Mouse (Mus musculus) neural tube, embryonic 13.5 days (tissue): ENCODE data around the gene Capn12. TPM values are rescaled to one million over a fixed set of nuclear protein-coding genes. Genes with fewer than 3 reads are reported as not detected.

Experiments
- ATAC-seq: fragments of 200-750 bp; cut with Nextera tagmentation; 2 replicates; pipeline ENCODE4 v1.8.0; 2017; ENCODE audit warnings: low read depth, mild to moderate bottlenecking, moderate TSS enrichment, moderate library complexity
- H3K27ac ChIP-seq: fragments of 300-500 bp; sonication (generic); replicated peaks from 2 replicates; pipeline ENCODE4 v1.5.1; 2015; ENCODE audit warnings: moderate library complexity, mild to moderate bottlenecking, inconsistent platforms
- H3K27me3 ChIP-seq: fragments of 300-500 bp; sonication (generic); 2 replicates; pipeline ENCODE4 v1.6.1; 2015; ENCODE audit warnings: mild to moderate bottlenecking, inconsistent platforms
- H3K36me3 ChIP-seq: fragments of 300-500 bp; sonication (generic); 2 replicates; pipeline ENCODE4 v1.6.1; 2015; ENCODE audit warnings: mild to moderate bottlenecking, inconsistent platforms
- H3K4me1 ChIP-seq: fragments of 300-500 bp; sonication (generic); replicated peaks from 2 replicates; pipeline ENCODE4 v1.6.1; 2015; ENCODE audit warnings: inconsistent platforms
- H3K4me2 ChIP-seq: fragments of 300-500 bp; sonication (generic); 2 replicates; pipeline ENCODE4 v1.6.1; 2015; ENCODE audit warnings: inconsistent platforms, mild to moderate bottlenecking, moderate library complexity
- H3K4me3 ChIP-seq: fragments of 300-500 bp; sonication (generic); 2 replicates; pipeline ENCODE4 v1.5.1; 2015; ENCODE audit warnings: mild to moderate bottlenecking, inconsistent platforms
- H3K9ac ChIP-seq: fragments of 300-500 bp; sonication (generic); 2 replicates; pipeline ENCODE4 v1.6.1; 2015; ENCODE audit warnings: moderate library complexity, mild to moderate bottlenecking, inconsistent platforms
- H3K9me3 ChIP-seq: fragments of 300-500 bp; sonication (generic); 2 replicates; pipeline ENCODE4 v1.6.1; 2016; ENCODE audit warnings: inconsistent platforms
- WGBS: fragments of 180-500 bp; shearing (Covaris S2); methylation state at CpG from one replicate; pipeline ENCODE4 v1.1.7; 2015; 5-methylcytosine and 5-hydroxymethylcytosine counted together
- polyA plus RNA-seq: library from polyadenylated mRNA; unstranded; fragments of >200 nt; fragmentation: Nextera tagmentation; extraction: Ambion mirVana; gene quantifications from 2 replicates; pipeline ENCODE4 v1.2.1, GENCODE M21; 2015

The Capn12 gene
- polyA plus RNA-seq, 1 experiment from 2014 or later: 0.29 TPM

DNA sequence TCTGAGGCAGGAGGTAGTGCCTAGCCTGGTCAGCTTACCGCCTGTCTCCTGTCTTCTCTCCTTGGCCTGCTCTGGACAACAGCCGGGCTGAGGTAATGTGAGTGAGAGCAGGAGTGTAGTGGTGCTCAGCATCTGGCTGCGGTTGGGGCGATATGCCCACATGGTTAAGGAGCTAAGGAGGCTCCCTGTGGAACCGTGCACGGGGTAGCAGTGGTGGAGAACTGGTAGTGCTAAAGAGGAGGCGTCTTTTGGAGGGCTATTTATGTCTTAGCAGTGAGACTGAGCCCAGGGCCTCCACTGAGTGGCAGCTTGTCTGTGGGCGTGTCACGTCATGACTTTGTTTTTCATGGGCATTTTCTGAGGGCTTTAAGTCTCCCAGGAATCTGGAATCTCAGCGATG lies 22.6 kb downstream of the Capn12 start:
- Histone ChIP-seq H3K4me1 (no peaks in the 10 kb centered on the region; the same call in 1 of the 2 replicates), H3K9me3 (no peaks in the 10 kb centered on the region), H3K36me3 (peaks cover 100% of the 10 kb centered on the region), H3K4me3 (no peak overlapping the region), H3K9ac (no peak overlapping the region), H3K27ac (no peak overlapping the region), H3K4me2 (no peak overlapping the region), H3K27me3 (no peaks in the 10 kb centered on the region)
- WGBS: 95% methylated on average over 10 of the region's 10 CpGs
- ATAC-seq: no peak

DNA sequence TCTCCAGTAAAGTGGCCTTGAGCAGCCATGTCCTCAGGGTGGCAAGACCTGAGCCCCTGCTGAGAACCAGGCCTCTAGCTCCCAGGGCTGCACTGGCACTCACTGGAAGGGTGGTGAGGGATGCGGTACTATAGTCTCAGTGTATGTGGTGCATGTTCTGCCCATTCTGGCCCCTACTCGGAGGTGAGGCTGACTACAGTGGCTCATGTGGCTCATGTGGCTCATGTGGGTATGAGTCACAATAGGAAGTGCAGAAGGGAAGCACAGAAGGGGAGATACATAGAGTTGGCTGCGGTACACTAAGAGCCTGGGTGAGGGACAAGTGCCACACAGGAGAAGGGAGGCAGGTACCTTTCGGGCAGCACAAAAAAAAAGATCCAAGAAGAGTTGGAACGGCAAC lies 26.0 kb downstream of the Capn12 start:
- 91% methylated on average over 5 of the region's 5 CpGs for WGBS
- Histone ChIP-seq H3K36me3 (peaks cover 100% of the 10 kb centered on the region), H3K9ac (no peak overlapping the region)

GRCm38 (mm10) chr7:28911632-28912031 lies 30.4 kb downstream of the Capn12 start:
- peaks cover 99% of the 10 kb centered on the region for H3K36me3 ChIP-seq
- WGBS: 72% methylated on average over 4 of the region's 4 CpGs
- H3K4me2 ChIP-seq: no peak overlapping the region
- 0 out of 2 replicates have a peak overlapping the region, but pooled peaks have one; percentile 46 for H3K27ac ChIP-seq
- no peaks in the 10 kb centered on the region for H3K9me3 ChIP-seq
- H3K9ac ChIP-seq: no peak overlapping the region
- no peak for ATAC-seq
- no peaks in the 10 kb centered on the region for H3K27me3 ChIP-seq
- H3K4me3 ChIP-seq: no peak overlapping the region
- H3K4me1 ChIP-seq: no peaks in the 10 kb centered on the region

More for the DNA sequence above, 26.0 kb downstream of the Capn12 start:
- H3K4me3 ChIP-seq: no peak overlapping the region
- no peak overlapping the region for H3K27ac ChIP-seq
- no peak for ATAC-seq
- H3K4me2 ChIP-seq: no peak overlapping the region
- no peaks in the 10 kb centered on the region for H3K9me3 ChIP-seq
- no peaks in the 10 kb centered on the region; the same call in 1 of the 2 replicates for H3K4me1 ChIP-seq
- no peaks in the 10 kb centered on the region for H3K27me3 ChIP-seq

GRCm38 (mm10) chr7:28913171-28913570 lies 31.9 kb downstream of the Capn12 start:
- Histone ChIP-seq H3K27ac (no peak overlapping the region), H3K4me2 (no peak overlapping the region), H3K9me3 (no peaks in the 10 kb centered on the region), H3K9ac (no peak overlapping the region), H3K27me3 (no peaks in the 10 kb centered on the region), H3K4me1 (peaks cover 12% of the 10 kb centered on the region), H3K4me3 (no peak overlapping the region), H3K36me3 (peaks cover 98% of the 10 kb centered on the region)
- WGBS: 84% methylated on average over 11 of the region's 11 CpGs
- ATAC-seq: no peak

DNA sequence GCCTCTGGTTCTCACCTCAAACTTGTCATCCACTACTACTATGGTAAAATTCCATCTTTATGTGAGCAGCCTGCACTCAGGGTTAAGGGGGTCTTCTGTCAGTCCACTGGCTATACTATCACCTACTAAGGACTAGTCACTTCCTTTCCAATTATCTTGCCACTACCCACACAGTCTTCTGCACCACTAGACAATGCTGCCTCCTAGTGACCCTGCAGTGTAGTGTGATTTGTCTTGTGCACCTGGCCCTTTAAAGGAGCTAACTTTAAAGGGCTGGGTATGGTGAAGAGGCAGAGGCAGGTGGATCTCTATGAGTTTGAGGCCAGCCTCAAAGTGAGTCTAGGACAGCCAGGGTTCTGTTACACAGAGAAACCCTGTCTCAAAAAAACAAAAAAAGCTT lies 35.3 kb downstream of the Capn12 start:
- H3K4me3 ChIP-seq: no peak overlapping the region
- H3K9me3 ChIP-seq: no peaks in the 10 kb centered on the region
- ATAC-seq: no peak
- H3K4me2 ChIP-seq: no peak overlapping the region
- H3K4me1 ChIP-seq: peaks cover 45% of the 10 kb centered on the region
- H3K27ac ChIP-seq: no peak overlapping the region
- H3K27me3 ChIP-seq: no peaks in the 10 kb centered on the region
- H3K36me3 ChIP-seq: peaks cover 73% of the 10 kb centered on the region
- no peak overlapping the region for H3K9ac ChIP-seq

DNA sequence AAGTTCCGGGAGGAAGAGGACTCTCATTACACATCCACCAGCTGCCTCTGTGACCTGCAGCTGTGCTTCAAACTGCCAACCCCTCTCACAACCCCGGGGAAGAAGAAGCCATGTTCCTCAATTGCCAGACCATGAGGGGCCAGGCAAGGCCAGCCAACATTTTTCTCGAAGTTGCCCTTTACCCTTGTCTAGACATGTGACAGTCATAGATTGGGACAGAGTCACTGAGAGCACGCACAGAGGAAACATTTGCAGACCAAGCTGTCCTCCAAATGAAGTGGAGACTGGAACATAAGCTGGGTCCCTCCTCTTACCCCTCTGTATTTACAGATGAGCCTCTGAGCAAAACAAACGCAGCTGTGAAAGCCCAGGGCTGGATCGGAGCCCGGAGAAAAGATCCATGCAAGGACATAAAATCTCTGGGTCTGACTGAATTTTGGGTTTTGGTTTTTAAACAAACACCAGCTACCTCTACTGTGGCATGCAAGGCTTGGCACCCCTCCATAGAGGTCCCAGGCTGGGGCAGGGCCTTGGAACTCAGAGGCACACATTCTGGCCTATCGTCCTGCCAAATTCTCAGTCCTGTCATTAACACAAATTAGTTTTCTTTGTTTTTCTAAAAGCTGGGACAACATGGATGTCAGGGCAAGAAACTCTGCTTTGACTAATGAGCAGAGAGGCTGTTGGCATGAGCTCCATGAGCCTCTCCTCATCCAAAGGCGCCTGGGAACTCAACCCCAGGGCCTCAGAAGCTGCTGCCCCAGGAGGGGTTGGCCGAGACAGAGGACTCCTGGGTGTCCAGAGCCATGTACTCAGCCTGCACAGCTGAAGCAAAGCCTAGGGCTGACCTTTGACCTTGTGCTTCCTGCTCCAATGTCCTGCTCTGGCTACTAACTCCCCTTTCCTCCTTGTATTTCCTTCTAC lies 36.5 kb downstream of the Capn12 start:
- H3K4me1 ChIP-seq: peaks cover 58% of the 10 kb centered on the region
- H3K9me3 ChIP-seq: no peaks in the 10 kb centered on the region
- H3K4me3 ChIP-seq: no peak overlapping the region
- ATAC-seq: no peak; the same call in 1 of the 2 replicates
- peak overlapping the region; percentile 20 for H3K27ac ChIP-seq
- no peaks in the 10 kb centered on the region for H3K27me3 ChIP-seq
- H3K9ac ChIP-seq: no peak overlapping the region
- no peak overlapping the region for H3K4me2 ChIP-seq
- peaks cover 61% of the 10 kb centered on the region for H3K36me3 ChIP-seq
- WGBS: 70% methylated on average over 10 of the region's 10 CpGs

GRCm38 (mm10) chr7:28918540-28918939 lies 37.3 kb downstream of the Capn12 start:
- H3K27ac ChIP-seq: peak overlapping the region; percentile 20

DNA sequence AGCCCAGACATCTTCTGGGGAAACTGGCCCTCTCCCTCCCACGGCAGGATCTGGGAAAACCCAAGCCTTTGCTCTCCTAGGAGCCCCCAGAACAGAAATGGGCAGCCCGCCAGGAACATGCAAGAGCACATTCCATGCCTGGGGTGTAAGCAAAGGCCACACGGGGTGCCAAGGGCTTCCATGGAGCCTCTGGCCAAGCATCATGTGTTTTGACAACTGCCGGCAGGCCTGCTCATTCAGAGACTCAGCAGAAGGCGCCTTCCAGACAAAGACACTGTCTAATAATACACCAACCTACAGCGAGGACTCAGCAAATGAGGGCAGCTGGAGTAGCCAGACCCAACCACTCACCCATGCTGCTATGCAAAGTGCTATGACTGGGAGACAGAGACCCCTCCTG lies 38.6 kb downstream of the Capn12 start:
- Histone ChIP-seq H3K4me3 (no peak overlapping the region), H3K9me3 (no peaks in the 10 kb centered on the region), H3K27me3 (no peaks in the 10 kb centered on the region), H3K4me1 (peaks cover 79% of the 10 kb centered on the region), H3K27ac (peak overlapping the region; percentile 65), H3K4me2 (no peak overlapping the region), H3K9ac (peak overlapping the region; percentile 49; the same call in 1 of the 2 replicates), H3K36me3 (peaks cover 41% of the 10 kb centered on the region)
- ATAC-seq: peak; percentile 51
- 32% methylated on average over 6 of the region's 6 CpGs for WGBS

More at GRCm38 (mm10) chr7:28918540-28918939, 37.3 kb downstream of the Capn12 start:
- ATAC-seq: no peak
- WGBS: 84% methylated on average over 8 of the region's 8 CpGs
- no peak overlapping the region for H3K4me2 ChIP-seq
- no peaks in the 10 kb centered on the region for H3K27me3 ChIP-seq
- H3K4me1 ChIP-seq: peaks cover 66% of the 10 kb centered on the region
- no peak overlapping the region for H3K9ac ChIP-seq
- H3K4me3 ChIP-seq: no peak overlapping the region
- no peaks in the 10 kb centered on the region for H3K9me3 ChIP-seq
- peaks cover 53% of the 10 kb centered on the region for H3K36me3 ChIP-seq

- Histone ChIP-seq H3K4me1 (peaks cover 92% of the 10 kb centered on the region), H3K4me3 (no peak overlapping the region), H3K4me2 (no peak overlapping the region), H3K36me3 (peaks cover 27% of the 10 kb centered on the region), H3K9ac (no peak overlapping the region), H3K27ac (no peak overlapping the region), H3K27me3 (no peaks in the 10 kb centered on the region), H3K9me3 (no peaks in the 10 kb centered on the region)
- no peak for ATAC-seq
- WGBS: 91% methylated on average over 3 of the region's 3 CpGs
Observed at GRCm38 (mm10) chr7:28921178-28921577, 40.0 kb downstream of the Capn12 start.

DNA sequence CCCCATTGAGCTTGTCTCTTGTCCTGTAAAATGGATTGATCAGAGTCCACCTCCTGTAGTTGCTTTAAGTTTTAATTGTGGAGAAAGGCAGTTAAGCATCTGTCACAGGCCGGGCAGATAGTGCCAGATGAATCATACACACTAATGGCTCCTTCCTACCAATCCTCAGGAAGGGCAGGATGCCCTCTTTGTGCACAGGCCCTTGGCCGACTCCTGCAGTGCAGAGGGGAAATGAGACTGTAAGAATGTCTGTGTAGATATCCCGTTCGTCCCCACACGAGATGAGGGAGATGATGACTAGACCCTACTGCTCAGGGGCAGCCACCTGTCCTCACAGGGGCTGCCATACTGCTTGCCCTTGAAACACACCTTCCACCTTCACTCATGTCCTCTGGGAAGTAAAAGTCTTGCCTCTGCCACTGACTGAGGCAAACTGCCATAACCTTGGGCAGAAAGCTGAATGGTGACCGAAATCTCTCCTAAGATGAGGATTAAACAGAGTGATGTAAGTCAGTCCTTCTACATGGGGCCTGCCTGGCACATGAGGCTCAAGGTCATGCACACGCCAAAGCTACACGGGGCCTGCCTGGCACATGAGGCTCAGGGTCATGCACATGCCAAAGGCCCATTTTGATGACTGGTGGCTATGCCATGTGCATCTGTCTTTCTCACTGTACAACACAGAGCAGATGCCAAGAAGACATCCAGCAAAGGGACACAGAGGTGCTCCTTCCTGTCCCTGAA lies 40.7 kb downstream of the Capn12 start:
- no peak for ATAC-seq
- H3K36me3 ChIP-seq: peaks cover 20% of the 10 kb centered on the region
- no peaks in the 10 kb centered on the region for H3K27me3 ChIP-seq
- H3K9ac ChIP-seq: no peak overlapping the region
- no peaks in the 10 kb centered on the region for H3K9me3 ChIP-seq
- H3K4me1 ChIP-seq: peaks cover 99% of the 10 kb centered on the region
- peak overlapping the region; percentile 65 for H3K27ac ChIP-seq
- 74% methylated on average over 8 of the region's 8 CpGs for WGBS
- no peak overlapping the region for H3K4me2 ChIP-seq
- no peak overlapping the region for H3K4me3 ChIP-seq

- H3K4me2 ChIP-seq: no peak overlapping the region
- ATAC-seq: no peak
- H3K4me3 ChIP-seq: no peak overlapping the region
- peak overlapping the region; percentile 65 for H3K27ac ChIP-seq
- H3K27me3 ChIP-seq: no peaks in the 10 kb centered on the region
- H3K9me3 ChIP-seq: no peaks in the 10 kb centered on the region
- H3K4me1 ChIP-seq: peaks cover 92% of the 10 kb centered on the region
- H3K9ac ChIP-seq: 0 out of 2 replicates have a peak overlapping the region, but pooled peaks have one; percentile 6
- WGBS: 74% methylated on average over 4 of the region's 4 CpGs
- H3K36me3 ChIP-seq: peaks cover 13% of the 10 kb centered on the region
Observed at GRCm38 (mm10) chr7:28922606-28923005, 41.4 kb downstream of the Capn12 start.

- H3K4me2 ChIP-seq: no peak overlapping the region
- H3K27ac ChIP-seq: peak overlapping the region; percentile 65
- H3K9ac ChIP-seq: peak overlapping the region; percentile 34; the same call in 1 of the 2 replicates
- no peaks in the 10 kb centered on the region for H3K9me3 ChIP-seq
- H3K27me3 ChIP-seq: no peaks in the 10 kb centered on the region
- no peak overlapping the region for H3K4me3 ChIP-seq
- 3% methylated on average over 4 of the region's 4 CpGs for WGBS
- ATAC-seq: peak; percentile 32; the same call in 1 of the 2 replicates
- H3K4me1 ChIP-seq: peaks cover 83% of the 10 kb centered on the region
- peaks cover 1% of the 10 kb centered on the region for H3K36me3 ChIP-seq
Observed at GRCm38 (mm10) chr7:28923865-28924291, 42.7 kb downstream of the Capn12 start.
